Comparison of ENCODE assay signal across 9 mouse cellular contexts in genomic region chr13:103710359-103710781, GRCm38 (mm10).
DNase-seq lines count a peak whose midpoint lies in the region; ATAC-seq and TF ChIP-seq lines count a peak whose summit lies in the region.
"Had no signal": no experiment of that assay in that cellular context is flagged by ENCODE, and none has a peak within 500 bp of the region (broad histone marks: within the 10 kb centered on the region; RNA-seq: fewer than 3 reads in every experiment).

No protein-coding gene starts in this region.

- H3K4me2 ChIP-seq in neural tube, embryonic 11.5 days (ENCODE audit: low read depth) = no peak overlapping the region
- H3K4me2 ChIP-seq in liver, postnatal 0 days (ENCODE audit: low read depth, low read length) = no peak overlapping the region
- H3K4me2 ChIP-seq: heart, embryonic 13.5 days had no signal

- peak; percentile 51 for TF ChIP-seq CTCF in gastrocnemius, adult 2 months (IDR thresholded peaks at IDR 0.05)
- peak; percentile 58 for TF ChIP-seq CTCF in liver, postnatal 0 days (IDR thresholded peaks at IDR 0.05; ENCODE audit: low read depth)

- no peaks in the 10 kb centered on the region for H3K36me3 ChIP-seq in neural tube, embryonic 11.5 days (ENCODE audit: control insufficient read depth, insufficient read depth, low read length)
- H3K36me3 ChIP-seq in liver, postnatal 0 days (replicated peaks; ENCODE audit: insufficient read depth, low read length) = no peaks in the 10 kb centered on the region
- H3K36me3 ChIP-seq: heart, embryonic 13.5 days had no signal

- TF ChIP-seq EP300 in liver, postnatal 0 days (IDR thresholded peaks at IDR 0.05; ENCODE audit: low read depth) = no peak

- WGBS in neural tube, embryonic 11.5 days = 62% methylated on average over 7 of the region's 7 CpGs
- WGBS in liver, postnatal 0 days (ENCODE audit: insufficient replicate concordance) = 44% methylated on average over 7 of the region's 7 CpGs

- intact Hi-C loops in gastrocnemius, adult 2 months (cut with DNase I) = no loop called here
- intact Hi-C loops in gastrocnemius, postnatal 36 days (cut with DNase I) = no loop called here

- H3K4me1 ChIP-seq in neural tube, embryonic 11.5 days (ENCODE audit: control insufficient read depth, insufficient read depth, low read length) = no peaks in the 10 kb centered on the region
- no peaks in the 10 kb centered on the region for H3K4me1 ChIP-seq in liver, postnatal 0 days (ENCODE audit: insufficient read depth)

- no peaks in the 10 kb centered on the region for H3K27me3 ChIP-seq in neural tube, embryonic 11.5 days (ENCODE audit: control insufficient read depth, insufficient read depth, low read length)
- H3K27me3 ChIP-seq in liver, postnatal 0 days (ENCODE audit: insufficient read depth, low read length) = no peaks in the 10 kb centered on the region
- H3K27me3 ChIP-seq: heart, embryonic 13.5 days had no signal

- no peak for ATAC-seq in neural tube, embryonic 11.5 days (ENCODE audit: insufficient read depth, low FRiP score, low TSS enrichment)
- ATAC-seq in common myeloid progenitor, adult 5-6 weeks (replicated peaks; ENCODE audit: low read depth, poor library complexity, severe bottlenecking) = peak; percentile 63; the same call in 1 of the 2 replicates
- no peak for ATAC-seq in liver, postnatal 0 days
- ATAC-seq in frontal cortex, adult (ENCODE audit: low TSS enrichment) = no peak

- DNase-seq in gastrocnemius, adult 2 months = no peak
- no peak for DNase-seq in gastrocnemius, postnatal 36 days
- peak; percentile 41 for DNase-seq in neural tube, embryonic 11.5 days (ENCODE audit: low spot score)
- no peak for DNase-seq in neural tube, embryonic 10.5 days (ENCODE audit: extremely low spot score, low spot score)
- peak; percentile 39 for DNase-seq in liver, postnatal 0 days
- peak; percentile 71 for DNase-seq in testis, postnatal 10 days (ENCODE audit: low spot score)

- no peak overlapping the region for H3K27ac ChIP-seq in gastrocnemius, adult 2 months
- no peak overlapping the region for H3K27ac ChIP-seq in neural tube, embryonic 11.5 days (ENCODE audit: low read depth, low read length)
- no peak overlapping the region for H3K27ac ChIP-seq in liver, postnatal 0 days (ENCODE audit: low read depth)

- H3K4me3 ChIP-seq in gastrocnemius, adult 2 months = no peak overlapping the region
- no peak overlapping the region for H3K4me3 ChIP-seq in neural tube, embryonic 11.5 days (ENCODE audit: low read depth, low read length)
- no peak overlapping the region for H3K4me3 ChIP-seq in liver, postnatal 0 days (ENCODE audit: low read depth, low read length)
- H3K4me3 ChIP-seq: heart, embryonic 13.5 days had no signal

- no peaks in the 10 kb centered on the region for H3K9me3 ChIP-seq in neural tube, embryonic 11.5 days (ENCODE audit: control insufficient read depth, low read length)
- H3K9me3 ChIP-seq in liver, postnatal 0 days (ENCODE audit: low read length) = no peaks in the 10 kb centered on the region
- H3K9me3 ChIP-seq: heart, embryonic 13.5 days had no signal

- H3K9ac ChIP-seq in neural tube, embryonic 11.5 days (ENCODE audit: low read length) = no peak overlapping the region
- H3K9ac ChIP-seq in liver, postnatal 0 days (replicated peaks) = no peak overlapping the region
- H3K9ac ChIP-seq: heart, embryonic 13.5 days had no signal

Comparison
In these comparisons a context has a peak if more than half of its experiments do, and no peak if none do; other contexts are left out.
1. DNase-seq: peak in neural tube, embryonic 11.5 days (single experiment), liver, postnatal 0 days (single experiment) and testis, postnatal 10 days (single experiment); none in gastrocnemius, adult 2 months (single experiment), gastrocnemius, postnatal 36 days (0 of 2) and neural tube, embryonic 10.5 days (single experiment).